Mouse (Mus musculus): ENCODE data around the gene Eef2k. TPM values are rescaled to one million over a fixed set of nuclear protein-coding genes. Genes with fewer than 3 reads are reported as not detected.

Eef2k gene
- polyA plus RNA-seq, 1 experiment from 2014 or later = 48.5 TPM

DNA sequence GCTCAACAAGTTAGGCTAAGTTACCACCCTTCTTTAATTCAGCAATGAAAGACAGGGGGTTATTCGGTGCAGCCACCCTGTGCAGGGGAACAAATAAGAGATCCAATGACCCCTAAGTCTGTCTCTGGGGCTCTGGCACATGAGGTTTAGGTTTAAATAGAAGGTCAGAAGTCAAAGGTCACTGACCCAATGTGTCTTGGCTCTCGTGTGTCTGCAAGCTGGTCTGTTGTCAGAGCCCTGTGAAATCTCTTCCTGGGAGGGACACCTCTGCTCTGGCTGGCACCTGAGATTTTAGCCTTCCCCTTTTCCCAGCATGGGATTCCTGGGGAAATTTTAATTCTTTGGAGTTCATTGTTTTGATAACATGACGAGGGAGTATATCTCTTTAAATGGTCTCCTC, 19.6 kb downstream of the Eef2k start:
- H3K9ac ChIP-seq (ENCODE audit: low read length) = no peak overlapping the region
- no peak overlapping the region for H3K4me3 ChIP-seq (ENCODE audit: low read length)
- no peak overlapping the region for H3K27ac ChIP-seq (ENCODE audit: low read length)
- peaks cover 39% of the 10 kb centered on the region for H3K4me1 ChIP-seq (replicated peaks; ENCODE audit: control insufficient read depth, insufficient read depth, low read length)
- no peaks in the 10 kb centered on the region for H3K27me3 ChIP-seq (ENCODE audit: control insufficient read depth, insufficient read depth, low read depth, low read length)
- no peak for ATAC-seq (ENCODE audit: low read depth)
- whole genome bisulfite sequencing = 34% methylated on average over 3 of the region's 3 CpGs
- no peak overlapping the region for H3K4me2 ChIP-seq (ENCODE audit: low read depth, low read length)
- no peaks in the 10 kb centered on the region for H3K9me3 ChIP-seq (ENCODE audit: control insufficient read depth, low read length)
- peaks cover 2% of the 10 kb centered on the region; the same call in 1 of the 2 replicates for H3K36me3 ChIP-seq (ENCODE audit: control insufficient read depth, insufficient read depth, low read length)

DNA sequence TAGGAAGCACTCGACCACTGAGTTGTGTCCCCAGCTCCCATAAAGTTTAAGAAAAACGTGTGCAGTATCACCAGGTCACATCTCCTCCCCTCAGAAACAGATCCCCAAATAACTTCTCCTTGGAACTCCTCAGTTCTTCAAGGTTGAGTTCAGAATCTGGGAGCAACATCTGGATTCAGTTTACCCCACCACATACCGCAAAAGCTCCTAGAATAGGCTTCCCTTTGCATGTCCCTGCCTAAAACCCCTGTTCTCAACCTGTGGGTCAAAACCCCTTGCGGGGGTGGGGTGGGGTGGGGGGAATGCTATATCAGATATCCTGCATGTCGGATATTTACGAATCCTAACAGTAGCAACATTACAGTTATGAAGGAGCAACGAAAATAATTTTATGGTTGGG, 20.0 kb downstream of the Eef2k start:
- Histone ChIP-seq H3K27me3 (ENCODE audit: control insufficient read depth, insufficient read depth, low read depth, low read length) (no peaks in the 10 kb centered on the region), H3K4me3 (ENCODE audit: low read length) (no peak overlapping the region), H3K27ac (ENCODE audit: low read length) (no peak overlapping the region), H3K36me3 (ENCODE audit: control insufficient read depth, insufficient read depth, low read length) (peaks cover 2% of the 10 kb centered on the region; the same call in 1 of the 2 replicates), H3K4me1 (replicated peaks; ENCODE audit: control insufficient read depth, insufficient read depth, low read length) (peaks cover 43% of the 10 kb centered on the region), H3K4me2 (ENCODE audit: low read depth, low read length) (no peak overlapping the region), H3K9me3 (ENCODE audit: control insufficient read depth, low read length) (no peaks in the 10 kb centered on the region), H3K9ac (ENCODE audit: low read length) (no peak overlapping the region)
- no peak for ATAC-seq (ENCODE audit: low read depth)
- 65% methylated on average over 7 of the region's 7 CpGs for WGBS

DNA sequence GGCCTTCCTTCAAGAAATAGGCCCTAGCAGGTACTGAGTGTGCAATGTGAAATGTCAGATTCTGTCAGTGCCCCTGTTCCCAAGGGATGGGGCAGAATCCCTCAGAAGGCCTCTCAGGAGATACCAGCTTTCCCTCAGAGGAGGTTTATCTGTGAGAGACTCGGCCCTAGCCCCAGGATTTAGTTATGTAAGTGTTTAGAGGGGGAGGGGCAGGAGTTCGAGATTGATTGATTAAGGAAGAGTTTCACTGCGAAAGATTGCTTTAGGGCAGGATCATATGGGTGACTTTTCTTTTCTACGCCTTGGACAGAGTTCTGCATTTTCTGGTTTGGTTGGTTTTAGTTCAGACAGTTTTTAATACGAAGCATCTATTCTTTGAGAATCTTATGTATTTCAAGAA, 20.8 kb downstream of the Eef2k start:
- Histone ChIP-seq H3K9ac (ENCODE audit: low read length) (no peak overlapping the region), H3K4me1 (replicated peaks; ENCODE audit: control insufficient read depth, insufficient read depth, low read length) (peaks cover 51% of the 10 kb centered on the region), H3K4me3 (ENCODE audit: low read length) (no peak overlapping the region), H3K36me3 (ENCODE audit: control insufficient read depth, insufficient read depth, low read length) (peaks cover 1% of the 10 kb centered on the region; the same call in 1 of the 2 replicates), H3K9me3 (ENCODE audit: control insufficient read depth, low read length) (no peaks in the 10 kb centered on the region), H3K27me3 (ENCODE audit: control insufficient read depth, insufficient read depth, low read depth, low read length) (no peaks in the 10 kb centered on the region), H3K27ac (ENCODE audit: low read length) (no peak overlapping the region), H3K4me2 (ENCODE audit: low read depth, low read length) (no peak overlapping the region)
- ATAC-seq (ENCODE audit: low read depth) = no peak
- 48% methylated on average over 5 of the region's 5 CpGs for WGBS

DNA sequence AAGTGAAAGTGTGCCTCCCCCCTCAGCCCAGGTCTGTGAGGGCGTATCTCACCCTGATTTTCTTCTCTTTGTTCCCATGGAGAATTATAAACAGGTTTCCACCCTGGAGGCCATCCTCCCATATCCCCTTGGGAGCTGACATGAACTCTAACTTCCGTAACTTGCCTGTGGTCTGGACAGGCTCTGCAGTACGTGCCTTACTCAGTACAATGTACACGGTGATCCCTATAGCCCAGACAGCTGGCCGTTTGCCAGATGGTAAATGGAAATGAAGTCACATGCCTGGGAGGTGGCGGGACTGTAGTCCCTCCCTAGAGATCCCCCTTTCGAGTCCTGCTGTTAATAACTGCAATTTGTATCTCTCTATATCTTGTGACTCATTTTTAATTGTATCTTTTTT, 22.5 kb downstream of the Eef2k start:
- no peaks in the 10 kb centered on the region for H3K9me3 ChIP-seq (ENCODE audit: control insufficient read depth, low read length)
- no peak overlapping the region for H3K4me3 ChIP-seq (ENCODE audit: low read length)
- H3K4me1 ChIP-seq (replicated peaks; ENCODE audit: control insufficient read depth, insufficient read depth, low read length) = peaks cover 65% of the 10 kb centered on the region
- H3K4me2 ChIP-seq (ENCODE audit: low read depth, low read length) = peak overlapping the region; percentile 41
- H3K27me3 ChIP-seq (ENCODE audit: control insufficient read depth, insufficient read depth, low read depth, low read length) = no peaks in the 10 kb centered on the region
- ATAC-seq (ENCODE audit: low read depth) = peak; percentile 94
- WGBS = 3% methylated on average over 7 of the region's 7 CpGs
- H3K36me3 ChIP-seq (ENCODE audit: control insufficient read depth, insufficient read depth, low read length) = no peaks in the 10 kb centered on the region
- H3K27ac ChIP-seq (ENCODE audit: low read length) = peak overlapping the region; percentile 90
- H3K9ac ChIP-seq (ENCODE audit: low read length) = peak overlapping the region; percentile 40

DNA sequence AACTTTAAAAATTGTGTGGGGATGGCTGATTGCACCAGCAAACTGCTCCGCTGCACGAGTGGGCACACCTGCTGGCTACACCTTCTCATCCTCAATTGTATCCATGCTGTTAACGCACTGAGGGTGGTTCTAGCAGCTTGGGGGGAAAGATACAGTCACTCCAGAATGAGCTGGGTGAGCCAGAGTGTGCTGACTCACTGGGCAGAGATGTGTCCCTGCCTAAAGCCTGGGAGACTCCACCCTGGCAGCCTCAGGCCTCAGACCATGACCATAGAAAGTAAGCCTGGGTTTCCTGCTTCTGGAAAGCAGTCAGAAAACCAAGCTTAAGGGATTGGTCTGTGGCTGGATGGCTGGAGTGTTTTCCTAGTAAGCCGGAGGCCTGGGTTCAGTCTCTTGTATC, 23.2 kb downstream of the Eef2k start:
- H3K27ac ChIP-seq (ENCODE audit: low read length) = peak overlapping the region; percentile 90
- no peak overlapping the region for H3K4me2 ChIP-seq (ENCODE audit: low read depth, low read length)
- no peaks in the 10 kb centered on the region for H3K9me3 ChIP-seq (ENCODE audit: control insufficient read depth, low read length)
- H3K4me3 ChIP-seq (ENCODE audit: low read length) = no peak overlapping the region
- H3K4me1 ChIP-seq (replicated peaks; ENCODE audit: control insufficient read depth, insufficient read depth, low read length) = peaks cover 69% of the 10 kb centered on the region
- 54% methylated on average over 4 of the region's 4 CpGs for WGBS
- no peaks in the 10 kb centered on the region for H3K36me3 ChIP-seq (ENCODE audit: control insufficient read depth, insufficient read depth, low read length)
- ATAC-seq (ENCODE audit: low read depth) = 0 out of 2 replicates have a peak, but pooled peaks have one; percentile 16
- no peaks in the 10 kb centered on the region for H3K27me3 ChIP-seq (ENCODE audit: control insufficient read depth, insufficient read depth, low read depth, low read length)
- peak overlapping the region; percentile 29; the same call in 1 of the 2 replicates for H3K9ac ChIP-seq (ENCODE audit: low read length)

DNA sequence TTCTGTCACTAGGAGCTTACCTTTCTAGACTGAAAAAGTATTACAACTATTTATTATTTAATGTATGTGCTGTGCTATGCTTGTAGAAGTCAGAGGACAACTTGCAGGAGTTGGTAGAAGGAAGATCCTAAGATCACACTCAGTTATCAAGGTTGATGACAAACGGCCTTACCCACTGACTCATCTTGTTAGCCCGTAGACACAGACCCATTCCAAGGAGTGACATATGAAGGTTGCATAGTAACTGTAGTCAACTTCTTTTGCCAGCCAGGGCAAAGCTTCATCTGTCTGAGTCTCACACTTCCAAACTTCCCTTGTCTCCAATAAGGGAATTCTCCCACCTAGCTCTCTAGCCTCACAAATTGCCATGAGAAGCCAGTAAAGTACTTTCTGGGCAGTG, 24.1 kb downstream of the Eef2k start:
- no peaks in the 10 kb centered on the region for H3K36me3 ChIP-seq (ENCODE audit: control insufficient read depth, insufficient read depth, low read length)
- peaks cover 70% of the 10 kb centered on the region for H3K4me1 ChIP-seq (replicated peaks; ENCODE audit: control insufficient read depth, insufficient read depth, low read length)
- H3K27ac ChIP-seq (ENCODE audit: low read length) = peak overlapping the region; percentile 90; the same call in 1 of the 2 replicates
- 51% methylated on average over 2 of the region's 2 CpGs for WGBS
- H3K27me3 ChIP-seq (ENCODE audit: control insufficient read depth, insufficient read depth, low read depth, low read length) = no peaks in the 10 kb centered on the region
- ATAC-seq (ENCODE audit: low read depth) = no peak
- H3K4me2 ChIP-seq (ENCODE audit: low read depth, low read length) = no peak overlapping the region
- H3K4me3 ChIP-seq (ENCODE audit: low read length) = no peak overlapping the region
- H3K9ac ChIP-seq (ENCODE audit: low read length) = no peak overlapping the region
- H3K9me3 ChIP-seq (ENCODE audit: control insufficient read depth, low read length) = no peaks in the 10 kb centered on the region

DNA sequence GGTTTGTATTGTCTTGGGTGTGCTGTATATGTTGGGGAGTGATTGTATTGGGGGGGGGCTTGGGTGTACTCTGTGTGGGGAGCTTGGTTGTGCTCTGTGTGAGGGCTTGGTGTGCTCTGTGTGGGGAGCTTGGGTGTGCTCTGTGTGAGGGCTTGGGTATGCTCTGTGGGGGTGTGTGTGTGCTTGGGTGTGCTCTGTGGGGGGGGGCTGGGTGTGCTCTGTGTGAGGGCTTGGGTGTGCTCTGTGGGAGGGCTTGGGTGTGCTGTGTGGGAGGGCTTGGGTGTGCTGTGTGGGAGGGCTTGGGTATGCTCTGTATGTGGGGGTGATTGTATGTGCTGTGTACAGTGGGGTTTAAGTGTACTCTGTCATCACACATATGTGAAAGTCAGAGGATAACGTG, 25.1 kb downstream of the Eef2k start:
- no peaks in the 10 kb centered on the region for H3K27me3 ChIP-seq (ENCODE audit: control insufficient read depth, insufficient read depth, low read depth, low read length)
- no peak overlapping the region for H3K4me2 ChIP-seq (ENCODE audit: low read depth, low read length)
- H3K4me1 ChIP-seq (replicated peaks; ENCODE audit: control insufficient read depth, insufficient read depth, low read length) = peaks cover 67% of the 10 kb centered on the region
- H3K9me3 ChIP-seq (ENCODE audit: control insufficient read depth, low read length) = no peaks in the 10 kb centered on the region
- no peak overlapping the region for H3K4me3 ChIP-seq (ENCODE audit: low read length)
- 82% methylated on average over 1 of the region's 1 CpGs for WGBS
- H3K9ac ChIP-seq (ENCODE audit: low read length) = no peak overlapping the region
- H3K27ac ChIP-seq (ENCODE audit: low read length) = no peak overlapping the region
- no peaks in the 10 kb centered on the region for H3K36me3 ChIP-seq (ENCODE audit: control insufficient read depth, insufficient read depth, low read length)
- ATAC-seq (ENCODE audit: low read depth) = no peak

DNA sequence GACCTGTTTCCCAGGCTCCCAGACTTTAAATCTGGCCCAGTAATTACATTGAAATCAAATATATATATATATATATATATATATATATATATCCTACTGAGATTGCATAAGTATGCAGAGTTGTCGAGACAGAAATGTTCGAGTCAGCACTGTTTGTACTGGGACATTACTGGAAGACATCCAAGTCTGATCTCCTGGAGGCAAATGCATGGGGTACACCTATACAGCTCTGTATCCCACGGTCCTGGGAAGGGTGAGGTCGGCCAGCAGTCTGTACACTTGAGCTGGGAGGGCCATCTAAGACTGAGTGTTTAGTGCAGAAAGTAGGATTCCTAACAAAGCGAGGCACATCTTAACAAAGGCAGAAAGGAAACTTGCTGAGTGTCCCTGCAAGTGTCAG, 27.3 kb downstream of the Eef2k start:
- Histone ChIP-seq H3K4me1 (replicated peaks; ENCODE audit: control insufficient read depth, insufficient read depth, low read length) (peaks cover 53% of the 10 kb centered on the region), H3K4me2 (ENCODE audit: low read depth, low read length) (peak overlapping the region; percentile 42), H3K9ac (ENCODE audit: low read length) (peak overlapping the region; percentile 45), H3K27ac (ENCODE audit: low read length) (peak overlapping the region; percentile 95), H3K36me3 (ENCODE audit: control insufficient read depth, insufficient read depth, low read length) (no peaks in the 10 kb centered on the region), H3K9me3 (ENCODE audit: control insufficient read depth, low read length) (no peaks in the 10 kb centered on the region), H3K4me3 (ENCODE audit: low read length) (peak overlapping the region; percentile 11; the same call in 1 of the 2 replicates), H3K27me3 (ENCODE audit: control insufficient read depth, insufficient read depth, low read depth, low read length) (no peaks in the 10 kb centered on the region)
- ATAC-seq (ENCODE audit: low read depth) = peak; percentile 75
- 15% methylated on average over 5 of the region's 5 CpGs for WGBS

DNA sequence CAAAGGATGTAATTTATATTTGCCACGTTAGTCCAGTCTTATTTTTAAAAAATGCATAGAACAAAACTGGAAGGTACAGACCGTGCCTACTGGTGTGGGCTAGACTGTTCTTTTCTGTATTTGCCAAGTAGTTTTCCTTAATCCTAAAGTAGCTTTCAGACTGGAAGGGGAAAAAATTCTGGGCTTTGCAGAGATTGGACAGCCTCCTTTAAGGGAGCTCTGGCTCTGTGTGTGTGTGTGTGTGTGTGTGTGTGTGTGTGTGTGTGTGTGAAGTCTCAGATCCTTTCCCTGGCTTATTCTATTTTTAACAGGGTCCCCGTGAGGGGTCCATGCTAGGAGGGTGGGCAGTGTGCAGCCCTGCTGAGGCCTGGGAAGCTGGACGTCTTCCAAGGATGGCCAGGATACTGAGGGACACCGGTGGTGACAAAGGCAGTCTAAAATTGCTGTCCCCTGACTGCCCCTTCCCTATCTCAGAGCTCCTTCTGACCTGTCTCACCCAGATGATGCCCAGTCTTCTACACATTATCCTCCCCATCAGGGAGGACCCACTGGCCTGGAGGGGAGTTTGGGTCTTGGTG, 27.9 kb downstream of the Eef2k start:
- Histone ChIP-seq H3K4me1 (replicated peaks; ENCODE audit: control insufficient read depth, insufficient read depth, low read length) (peaks cover 48% of the 10 kb centered on the region), H3K9me3 (ENCODE audit: control insufficient read depth, low read length) (no peaks in the 10 kb centered on the region), H3K9ac (ENCODE audit: low read length) (peak overlapping the region; percentile 45; the same call in 1 of the 2 replicates), H3K27ac (ENCODE audit: low read length) (peak overlapping the region; percentile 95), H3K36me3 (ENCODE audit: control insufficient read depth, insufficient read depth, low read length) (no peaks in the 10 kb centered on the region), H3K27me3 (ENCODE audit: control insufficient read depth, insufficient read depth, low read depth, low read length) (no peaks in the 10 kb centered on the region), H3K4me2 (ENCODE audit: low read depth, low read length) (peak overlapping the region; percentile 42), H3K4me3 (ENCODE audit: low read length) (no peak overlapping the region)
- WGBS = 46% methylated on average over 5 of the region's 5 CpGs
- no peak for ATAC-seq (ENCODE audit: low read depth)
